Mouse (Mus musculus) left cerebral cortex, adult 2 months (tissue): ENCODE measurements around the gene Gm12394. TPM values are rescaled to one million over a fixed set of nuclear protein-coding genes. Genes with fewer than 3 reads are reported as not detected.
"Not testable (repeated sequence)": the region's sequence is repeated elsewhere in the genome, so short reads cannot be mapped to it uniquely, and the experiment has no call there.

Experiments used
- DNase-seq, 2 experiments: peaks; one replicate each; pipeline ENCODE4 v3.0.0; 2021 to 2022; ENCODE audit warnings: low spot score in 2 of 2, mixed read lengths in 1 of 2; ENCODE audit errors: extremely low spot score in 1 of 2
- H3K27ac ChIP-seq: fragments of 200-600 bp; 2 replicates; pipeline ENCODE4 v1.8.1; 2022
- H3K4me3 ChIP-seq: fragments of 200-600 bp; 2 replicates; pipeline ENCODE4 v1.8.1; 2022
- CTCF ChIP-seq: fragments of 200-600 bp; IDR thresholded peaks from 2 replicates; pipeline ENCODE4 v1.8.1; 2022; ENCODE audit warnings: antibody characterized with exemption, mild to moderate bottlenecking, moderate library complexity
- intact Hi-C: fragments of 180-260 bp; cut with DNase I; formaldehyde crosslinking; loops from one replicate; pipeline ENCODE4 v1.15.1; 2025
- long read RNA-seq, 2 experiments: library from polyadenylated mRNA; stranded (forward); transcript quantifications; one replicate each; pipeline ENCODE4 v2.0.0; 2021; ENCODE audit warnings: borderline mapping rate in 2 of 2
- total RNA-seq, 2 experiments: library from RNA; stranded (reverse); gene quantifications; 2 replicates each; pipeline ENCODE4 v1.2.3; 2021

Gene Gm12394
- 1 to 10 TPM; 2.3 to 2.4 TPM for total RNA-seq
- long read RNA-seq, experiment 1: 0 reads
- long read RNA-seq, experiment 2, partial matches to known transcripts: 0 of 1 reads
- long read RNA-seq, experiment 2, other reads (novel, unspliced or antisense): 1 of 1 reads

DNA sequence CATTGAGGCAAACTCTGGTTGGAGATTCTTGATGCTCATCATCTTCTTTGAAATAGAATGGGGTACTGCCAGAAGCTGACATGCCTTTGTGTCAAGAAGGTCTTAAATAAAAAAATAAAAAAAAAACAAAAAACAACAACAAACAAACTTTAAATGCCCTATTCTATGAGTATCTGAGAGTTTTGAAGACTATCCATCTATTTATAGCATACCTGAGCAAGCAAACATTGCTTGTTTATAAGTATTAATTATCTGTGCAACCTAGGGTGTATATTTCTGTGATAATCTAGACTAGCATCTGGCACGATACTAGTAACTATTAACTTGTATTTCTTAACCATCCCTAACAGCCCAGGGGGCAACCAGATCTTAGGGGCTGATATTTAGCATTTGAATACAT is at the start of gene Gm12394:
Gm12394 (minus strand) TSS at position 101 of the 400 bp plus-strand sequence.
- H3K27ac ChIP-seq, intact Hi-C loops, H3K4me3 ChIP-seq, DNase-seq: not testable (repeated sequence)

- intact Hi-C loops: no loop called here
- no peak overlapping the region for H3K4me3 ChIP-seq
- H3K27ac ChIP-seq: peak overlapping the region; percentile 24; the same call in 1 of the 2 replicates
- DNase-seq: no peak
- TF ChIP-seq CTCF: no peak
Measured at GRCm38 (mm10) chr4:42904966-42905365, 48.4 kb upstream of the Gm12394 start.

DNA sequence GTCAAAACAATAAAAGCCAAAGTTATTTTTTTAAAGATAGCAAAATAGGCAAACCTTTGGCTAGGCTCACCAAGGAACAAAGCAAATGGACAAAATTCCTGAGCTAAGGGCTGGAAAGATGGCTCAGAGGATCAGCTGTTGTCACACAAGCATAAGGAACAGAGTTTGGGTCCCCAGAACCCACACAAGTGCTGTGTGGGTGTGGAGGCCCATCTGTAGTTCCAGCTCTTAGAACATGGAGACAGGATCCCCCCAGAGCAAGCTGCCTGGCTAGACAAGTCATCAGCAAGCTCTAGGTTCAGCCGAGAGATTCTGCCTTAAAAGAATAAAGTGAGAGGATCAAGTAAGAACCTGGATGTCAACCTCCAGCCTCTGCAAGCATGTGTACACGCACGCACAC is 48.0 kb upstream of the Gm12394 start:
- intact Hi-C loops: no loop called here
- peak overlapping the region; percentile 24; the same call in 1 of the 2 replicates for H3K27ac ChIP-seq
- no peak for DNase-seq
- H3K4me3 ChIP-seq: no peak overlapping the region
- TF ChIP-seq CTCF: no peak

DNA sequence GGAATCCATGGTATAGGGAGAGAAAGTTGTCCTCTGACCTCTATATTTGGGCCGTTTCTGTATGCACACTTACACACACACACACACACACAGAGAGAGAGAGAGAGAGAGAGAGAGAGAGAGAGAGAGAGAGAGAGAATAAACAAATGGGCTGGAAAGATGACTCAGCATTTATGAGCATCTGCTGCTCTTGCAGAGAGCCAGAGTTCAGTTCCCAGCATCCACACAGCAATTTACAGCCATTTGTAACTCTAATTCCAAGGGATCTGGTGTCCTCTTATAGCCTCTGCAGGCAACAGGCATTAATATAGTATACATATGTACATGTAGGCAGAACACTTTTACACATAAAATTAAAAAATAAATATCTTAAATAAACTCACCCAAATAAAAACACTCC is 47.4 kb upstream of the Gm12394 start:
- no peak for DNase-seq
- H3K4me3 ChIP-seq: no peak overlapping the region
- peak overlapping the region; percentile 55; the same call in 1 of the 2 replicates for H3K27ac ChIP-seq
- intact Hi-C loops: loop anchor here (2.0 kb wide), 1 partner anchor 17 kb away; no protein-coding TSS in a partner anchor
- TF ChIP-seq CTCF: no peak

GRCm38 (mm10) chr4:42902730-42903129 is 46.2 kb upstream of the Gm12394 start:
- H3K27ac ChIP-seq: peak overlapping the region; percentile 55
- H3K4me3 ChIP-seq: no peak overlapping the region
- intact Hi-C loops: loop anchor here (2.0 kb wide), 1 partner anchor 16 kb away; no protein-coding TSS in a partner anchor
- no peak for TF ChIP-seq CTCF
- DNase-seq: no peak

DNA sequence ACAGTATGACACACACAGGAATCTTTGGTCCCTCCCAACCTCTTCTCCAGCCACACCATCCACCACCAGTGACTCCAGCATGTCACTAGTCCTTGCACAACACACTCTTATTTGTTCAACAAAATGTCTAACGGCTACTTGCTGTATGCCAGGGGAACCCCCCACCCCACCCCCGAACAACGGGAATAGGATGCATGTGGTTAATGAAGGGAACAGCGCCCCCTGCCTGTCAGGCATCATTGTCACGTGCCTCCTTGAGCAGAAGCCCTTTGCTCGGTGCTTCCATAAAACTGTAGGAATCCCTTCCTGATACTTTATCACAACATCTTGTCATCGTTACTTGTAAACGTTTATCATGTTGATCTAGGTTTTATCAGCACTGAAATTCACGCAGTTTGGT is 45.6 kb upstream of the Gm12394 start:
- Histone ChIP-seq H3K4me3 (no peak overlapping the region), H3K27ac (peak overlapping the region; percentile 55)
- TF ChIP-seq CTCF: peak; percentile 40
- intact Hi-C loops: loop anchor here (2.0 kb wide), 1 partner anchor 15 kb away; no protein-coding TSS in a partner anchor
- DNase-seq: no peak

DNA sequence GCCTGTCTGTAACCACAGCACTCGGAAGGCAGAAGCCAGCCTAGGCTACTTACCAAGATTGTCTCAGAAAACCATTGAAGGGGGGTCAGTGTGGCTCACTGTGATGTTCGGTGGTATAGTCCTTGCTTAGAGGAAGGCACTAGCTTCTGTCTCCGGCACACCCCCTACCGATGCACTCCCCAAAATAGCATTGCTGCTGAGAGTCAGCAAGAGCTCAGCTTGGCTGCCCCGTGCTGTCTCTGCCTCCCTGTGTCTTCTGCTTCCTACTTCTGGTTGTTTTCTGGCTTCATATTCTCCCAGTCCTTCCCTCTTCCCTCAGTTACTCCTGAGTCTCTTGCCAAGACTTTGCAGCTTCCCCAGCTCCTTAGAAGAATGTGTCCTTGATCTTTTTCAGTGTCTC is 44.3 kb upstream of the Gm12394 start:
- no peak; the same call in 1 of the 2 replicates for TF ChIP-seq CTCF
- H3K4me3 ChIP-seq: peak overlapping the region; percentile 19; the same call in 1 of the 2 replicates
- peak overlapping the region; percentile 84 for H3K27ac ChIP-seq
- intact Hi-C loops: no loop called here
- DNase-seq: peak in 1 of 2 experiments; percentile 48

DNA sequence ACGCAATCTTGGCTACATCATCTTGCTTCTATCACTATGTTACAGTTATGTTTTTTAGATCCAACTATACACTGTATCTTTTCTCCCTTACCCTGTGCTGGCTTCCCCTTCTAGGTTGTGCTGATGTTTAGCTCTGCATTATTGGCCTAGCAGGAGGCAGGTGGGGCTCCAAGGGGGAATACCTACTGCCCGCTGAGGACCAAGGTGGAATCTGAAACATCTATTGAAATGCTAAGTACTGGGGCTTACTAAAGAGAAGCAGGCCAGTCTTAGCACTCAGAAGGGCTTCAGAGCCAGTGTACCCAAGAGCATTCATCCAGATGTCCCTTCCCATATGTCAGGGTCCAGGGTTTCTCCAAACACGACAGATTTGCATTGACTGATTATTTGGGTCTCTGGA is 42.3 kb upstream of the Gm12394 start:
- intact Hi-C loops: no loop called here
- DNase-seq: no peak
- Histone ChIP-seq H3K4me3 (no peak overlapping the region), H3K27ac (no peak overlapping the region)
- TF ChIP-seq CTCF: no peak

- intact Hi-C loops: no loop called here
- Histone ChIP-seq H3K27ac (no peak overlapping the region), H3K4me3 (no peak overlapping the region)
- TF ChIP-seq CTCF: no peak
- no peak for DNase-seq
Measured at GRCm38 (mm10) chr4:42895118-42895517, 38.5 kb upstream of the Gm12394 start.

DNA sequence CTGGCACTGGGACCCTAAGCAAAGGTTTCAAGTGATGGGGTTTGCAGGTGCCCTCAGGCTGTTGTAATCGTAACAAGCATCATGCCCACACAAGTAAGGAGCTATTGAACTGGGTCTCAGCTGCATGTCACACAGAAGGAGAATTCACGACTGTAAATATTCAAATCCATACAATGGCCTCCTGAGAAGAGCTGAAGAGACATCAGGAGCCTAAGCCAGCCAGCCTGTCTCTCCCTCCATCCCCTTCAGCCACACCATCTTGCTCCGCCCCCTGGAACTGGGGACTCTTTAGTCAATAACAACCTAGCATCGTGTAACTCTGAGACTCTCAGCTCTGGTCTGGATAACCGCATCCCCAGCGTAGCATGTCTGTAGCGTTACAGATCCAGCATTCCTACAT is 34.6 kb upstream of the Gm12394 start:
- no peak for DNase-seq
- intact Hi-C loops: no loop called here
- no peak overlapping the region for H3K27ac ChIP-seq
- H3K4me3 ChIP-seq: no peak overlapping the region
- no peak for TF ChIP-seq CTCF

GRCm38 (mm10) chr4:42888806-42889205 is 32.2 kb upstream of the Gm12394 start:
- Histone ChIP-seq H3K27ac (no peak overlapping the region), H3K4me3 (no peak overlapping the region)
- intact Hi-C loops: no loop called here
- TF ChIP-seq CTCF: no peak
- no peak for DNase-seq

GRCm38 (mm10) chr4:42886926-42887325 is 30.4 kb upstream of the Gm12394 start:
- TF ChIP-seq CTCF: no peak
- no peak overlapping the region for H3K4me3 ChIP-seq
- intact Hi-C loops: loop anchor here (1.0 to 2.0 kb wide), 4 partner anchors 16 to 59 kb away; partner anchors contain the start of gene Phf24
- peak in 1 of 2 experiments; percentile 32 for DNase-seq
- peak overlapping the region; percentile 66 for H3K27ac ChIP-seq

- no peak for DNase-seq
- no peak for TF ChIP-seq CTCF
- intact Hi-C loops: no loop called here
- no peak overlapping the region for H3K4me3 ChIP-seq
- no peak overlapping the region for H3K27ac ChIP-seq
Measured at GRCm38 (mm10) chr4:42880677-42880948, 24.0 kb upstream of the Gm12394 start.
